Comparison of ENCODE assay signal across 21 mouse cellular contexts in the genomic region with DNA sequence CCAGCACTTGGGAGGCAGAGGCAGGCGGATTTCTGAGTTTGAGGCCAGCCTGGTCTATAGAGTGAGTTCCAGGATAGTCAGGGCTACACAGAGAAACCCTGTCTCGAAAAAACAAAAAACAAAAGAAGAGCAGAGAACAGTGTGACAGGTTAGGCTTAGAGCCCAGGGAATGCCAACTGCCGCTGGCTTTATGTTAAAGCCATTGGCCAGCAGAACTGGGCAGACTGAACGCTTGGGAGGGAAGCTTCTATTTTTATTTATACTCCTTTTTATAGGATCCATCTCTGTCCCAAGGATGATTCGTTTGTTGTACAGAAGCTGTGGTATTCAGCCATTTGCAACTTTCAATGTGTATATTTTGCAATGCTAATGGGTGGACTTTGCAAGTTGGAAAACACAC.
"Had no signal": no experiment of that assay in that cellular context is flagged by ENCODE, and none has a peak within 500 bp of the region (broad histone marks: within the 10 kb centered on the region; RNA-seq: fewer than 3 reads in every experiment).

No protein-coding gene starts in this region.

- H3K27ac ChIP-seq: heart, embryonic 13.5 days; heart, embryonic 15.5 days; hindbrain, embryonic 13.5 days; hindbrain, embryonic 15.5 days; hindbrain, postnatal 0 days; kidney, embryonic 15.5 days; kidney, postnatal 0 days; limb, embryonic 10.5 days; limb, embryonic 12.5 days; liver, embryonic 13.5 days; liver, embryonic 15.5 days had no signal

- H3K4me1 ChIP-seq: heart, embryonic 13.5 days; heart, embryonic 15.5 days; hindbrain, embryonic 13.5 days; hindbrain, embryonic 15.5 days; kidney, embryonic 15.5 days; limb, embryonic 10.5 days; limb, embryonic 12.5 days had no signal

- ATAC-seq: hindbrain, postnatal 0 days; intestine, embryonic 16.5 days; liver, postnatal 0 days had no signal

- H3K36me3 ChIP-seq: heart, embryonic 15.5 days; hindbrain, embryonic 13.5 days; hindbrain, embryonic 15.5 days; kidney, embryonic 15.5 days; limb, embryonic 12.5 days; liver, embryonic 13.5 days; liver, embryonic 15.5 days had no signal

- H3K4me3 ChIP-seq: heart, embryonic 13.5 days; heart, embryonic 15.5 days; hindbrain, embryonic 13.5 days; hindbrain, embryonic 15.5 days; kidney, embryonic 15.5 days; limb, embryonic 10.5 days; limb, embryonic 12.5 days; liver, embryonic 13.5 days; liver, embryonic 15.5 days had no signal

- H3K9ac ChIP-seq: heart, embryonic 13.5 days; heart, embryonic 15.5 days; hindbrain, embryonic 13.5 days; hindbrain, embryonic 15.5 days; kidney, embryonic 15.5 days; limb, embryonic 12.5 days; liver, embryonic 13.5 days; liver, embryonic 15.5 days; liver, postnatal 0 days had no signal

- DNase-seq: gastrocnemius, postnatal 14 days; gastrocnemius, postnatal 36 days; heart, adult 18-20 months; heart, postnatal 14 days; heart, postnatal 36 days; layer of hippocampus, adult 9-11 months; layer of hippocampus, postnatal 36 days; liver; liver, embryonic 13.5 days; liver, postnatal 0 days had no signal

- H3K9me3 ChIP-seq: heart, embryonic 13.5 days; heart, embryonic 15.5 days; hindbrain, embryonic 13.5 days; hindbrain, embryonic 15.5 days; kidney, embryonic 15.5 days; limb, embryonic 10.5 days; limb, embryonic 12.5 days; liver, embryonic 13.5 days; liver, embryonic 15.5 days had no signal

- H3K27me3 ChIP-seq: heart, embryonic 13.5 days; heart, embryonic 15.5 days; hindbrain, embryonic 13.5 days; hindbrain, embryonic 15.5 days; kidney, embryonic 15.5 days; limb, embryonic 12.5 days; liver, embryonic 13.5 days; liver, embryonic 15.5 days had no signal
